Mouse (Mus musculus) heart, embryonic 12.5 days (tissue): Measurements from ENCODE around the gene Isl1. TPM values are rescaled to one million over a fixed set of nuclear protein-coding genes. Genes with fewer than 3 reads are reported as not detected.

Source experiments
- ATAC-seq: fragments of 200-750 bp; cut with Nextera tagmentation; 2 replicates; pipeline ENCODE4 v1.8.0; 2017; ENCODE audit warnings: moderate TSS enrichment, moderate library complexity; ENCODE audit not compliant: insufficient number of reproducible peaks, low FRiP score
- H3K27ac ChIP-seq: fragments of 300-500 bp; sonication (generic); 2 replicates; pipeline ENCODE4 v1.5.1; 2016; ENCODE audit warnings: mild to moderate bottlenecking, moderate library complexity; ENCODE audit not compliant: poor library complexity, severe bottlenecking
- H3K27me3 ChIP-seq: fragments of 300-500 bp; sonication (generic); replicated peaks from 2 replicates; pipeline ENCODE4 v1.6.1; 2016; ENCODE audit warnings: mild to moderate bottlenecking, moderate library complexity
- H3K36me3 ChIP-seq: fragments of 300-500 bp; sonication (generic); 2 replicates; pipeline ENCODE4 v1.6.1; 2016; ENCODE audit warnings: mild to moderate bottlenecking, moderate library complexity
- H3K4me1 ChIP-seq: fragments of 300-500 bp; sonication (generic); replicated peaks from 2 replicates; pipeline ENCODE4 v1.6.1; 2016; ENCODE audit warnings: mild to moderate bottlenecking
- H3K4me2 ChIP-seq: fragments of 300-500 bp; sonication (generic); 2 replicates; pipeline ENCODE4 v1.6.1; 2016; ENCODE audit warnings: mild to moderate bottlenecking, moderate library complexity
- H3K4me3 ChIP-seq: fragments of 300-500 bp; sonication (generic); 2 replicates; pipeline ENCODE4 v1.5.1; 2016; ENCODE audit warnings: mild to moderate bottlenecking
- H3K9ac ChIP-seq: fragments of 300-500 bp; sonication (generic); 2 replicates; pipeline ENCODE4 v1.6.1; 2016; ENCODE audit warnings: mild to moderate bottlenecking, moderate library complexity
- H3K9me3 ChIP-seq: fragments of 300-500 bp; sonication (generic); replicated peaks from 2 replicates; pipeline ENCODE4 v1.6.1; 2016; ENCODE audit warnings: mild to moderate bottlenecking, moderate library complexity
- WGBS: fragments of 180-500 bp; shearing (Covaris S2); methylation state at CpG from one replicate; pipeline ENCODE4 v1.1.7; 2016; 5-methylcytosine and 5-hydroxymethylcytosine counted together
- polyA plus RNA-seq: library from polyadenylated mRNA; unstranded; fragments of >200 nt; fragmentation: Nextera tagmentation; extraction: Ambion mirVana; gene quantifications from 2 replicates; pipeline ENCODE4 v1.2.1, GENCODE M21; 2016

The Isl1 gene
- polyA plus RNA-seq, 1 experiment from 2014 or later, result 5.8 TPM

- H3K27me3 ChIP-seq, result peaks cover 35% of the 10 kb centered on the region
- H3K27ac ChIP-seq, result no peak overlapping the region
- H3K4me2 ChIP-seq, result peak overlapping the region; percentile 67
- no peaks in the 10 kb centered on the region for H3K9me3 ChIP-seq
- ATAC-seq, result no peak
- peaks cover 18% of the 10 kb centered on the region for H3K4me1 ChIP-seq
- no peak overlapping the region for H3K9ac ChIP-seq
- no peaks in the 10 kb centered on the region for H3K36me3 ChIP-seq
- WGBS, result under 1% methylated on average over 11 of the region's 11 CpGs
- peak overlapping the region; percentile 35 for H3K4me3 ChIP-seq
Measured at GRCm38 (mm10) chr13:116294151-116294461, 15.4 kb downstream of the Isl1 start.

- Histone ChIP-seq H3K27ac (no peak overlapping the region), H3K27me3 (peaks cover 32% of the 10 kb centered on the region), H3K4me1 (peaks cover 18% of the 10 kb centered on the region), H3K4me2 (peak overlapping the region; percentile 67), H3K36me3 (no peaks in the 10 kb centered on the region), H3K9ac (no peak overlapping the region), H3K4me3 (peak overlapping the region; percentile 35), H3K9me3 (no peaks in the 10 kb centered on the region)
- 5% methylated on average over 27 of the region's 27 CpGs for WGBS
- ATAC-seq, result 0 out of 2 replicates have a peak, but pooled peaks have one; percentile 36
Measured at GRCm38 (mm10) chr13:116293301-116294150, 16.0 kb downstream of the Isl1 start.

GRCm38 (mm10) chr13:116289655-116290054 is 19.8 kb downstream of the Isl1 start:
- H3K27ac ChIP-seq, result no peak overlapping the region
- H3K4me2 ChIP-seq, result no peak overlapping the region
- peaks cover 8% of the 10 kb centered on the region for H3K4me1 ChIP-seq
- H3K9me3 ChIP-seq, result no peaks in the 10 kb centered on the region
- 83% methylated on average over 1 of the region's 1 CpGs for WGBS
- peaks cover 12% of the 10 kb centered on the region for H3K27me3 ChIP-seq
- H3K36me3 ChIP-seq, result no peaks in the 10 kb centered on the region
- no peak for ATAC-seq
- no peak overlapping the region for H3K4me3 ChIP-seq
- H3K9ac ChIP-seq, result no peak overlapping the region

GRCm38 (mm10) chr13:116279207-116279772 is 30.2 kb downstream of the Isl1 start:
- 49% methylated on average over 9 of the region's 9 CpGs for WGBS
- H3K9ac ChIP-seq, result no peak overlapping the region
- ATAC-seq, result no peak

More at GRCm38 (mm10) chr13:116279207-116279772, 30.2 kb downstream of the Isl1 start:
- no peaks in the 10 kb centered on the region for H3K27me3 ChIP-seq
- H3K9me3 ChIP-seq, result no peaks in the 10 kb centered on the region; the same call in 1 of the 2 replicates
- no peak overlapping the region for H3K4me3 ChIP-seq
- H3K27ac ChIP-seq, result no peak overlapping the region
- no peaks in the 10 kb centered on the region for H3K36me3 ChIP-seq
- no peak overlapping the region for H3K4me2 ChIP-seq
- H3K4me1 ChIP-seq, result no peaks in the 10 kb centered on the region
